Mouse (Mus musculus): Measurements from ENCODE around the gene Bsn.

Bsn gene

GRCm38 (mm10) chr9:108125731-108126130 is 64.5 kb downstream of the Bsn start:
- no peak for DNase-seq (ENCODE audit: low spot score in 2 of 2)

GRCm38 (mm10) chr9:108123916-108124315 is 66.3 kb downstream of the Bsn start:
- no peak for DNase-seq (ENCODE audit: low spot score in 2 of 2)

GRCm38 (mm10) chr9:108121170-108121969 is 68.8 kb downstream of the Bsn start:
- no peak for DNase-seq (ENCODE audit: low spot score in 2 of 2)

- no peak for DNase-seq (ENCODE audit: low spot score in 2 of 2)
Observed at GRCm38 (mm10) chr9:108120671-108121070, 69.5 kb downstream of the Bsn start.

- DNase-seq (ENCODE audit: low spot score in 2 of 2): no peak
Observed at GRCm38 (mm10) chr9:108119891-108120411, 70.2 kb downstream of the Bsn start.

- DNase-seq (ENCODE audit: low spot score in 2 of 2): no peak
Observed at GRCm38 (mm10) chr9:108117143-108117542, 73.0 kb downstream of the Bsn start.

GRCm38 (mm10) chr9:108115290-108116077 is 74.7 kb downstream of the Bsn start:
- no peak for DNase-seq (ENCODE audit: low spot score in 2 of 2)

GRCm38 (mm10) chr9:108112719-108113340 is 77.4 kb downstream of the Bsn start:
- no peak for DNase-seq (ENCODE audit: low spot score in 2 of 2)

- no peak for DNase-seq (ENCODE audit: low spot score in 2 of 2)
Observed at GRCm38 (mm10) chr9:108111593-108112121, 78.5 kb downstream of the Bsn start.

GRCm38 (mm10) chr9:108111101-108111592 is 79.0 kb downstream of the Bsn start:
- peak in 1 of 2 experiments; percentile 29 for DNase-seq (ENCODE audit: low spot score in 2 of 2)

- peak in 1 of 2 experiments; percentile 34 for DNase-seq (ENCODE audit: low spot score in 2 of 2)
Observed at GRCm38 (mm10) chr9:108110160-108110559, 80.0 kb downstream of the Bsn start.

- peak in 1 of 2 experiments; percentile 22 for DNase-seq (ENCODE audit: low spot score in 2 of 2)
Observed at GRCm38 (mm10) chr9:108107867-108108266, 82.3 kb downstream of the Bsn start.

GRCm38 (mm10) chr9:108106090-108106489 is 84.1 kb downstream of the Bsn start:
- peak in 1 of 2 experiments; percentile 40 for DNase-seq (ENCODE audit: low spot score in 2 of 2)

GRCm38 (mm10) chr9:108105549-108105863 is 84.7 kb downstream of the Bsn start:
- DNase-seq (ENCODE audit: low spot score in 2 of 2): peak in 1 of 2 experiments; percentile 22

GRCm38 (mm10) chr9:108104766-108105548 is 85.2 kb downstream of the Bsn start:
- DNase-seq (ENCODE audit: low spot score in 2 of 2): peak; percentile 50 to 63

GRCm38 (mm10) chr9:108099619-108100018 is 90.6 kb downstream of the Bsn start:
- no peak for DNase-seq (ENCODE audit: low spot score in 2 of 2)

GRCm38 (mm10) chr9:108095949-108096712 is 94.1 kb downstream of the Bsn start:
- peak; percentile 47 to 58 for DNase-seq (ENCODE audit: low spot score in 2 of 2)

- peak; percentile 72 to 83 for DNase-seq (ENCODE audit: low spot score in 2 of 2)
Observed at GRCm38 (mm10) chr9:108095518-108095917, 94.7 kb downstream of the Bsn start.

GRCm38 (mm10) chr9:108094998-108095411 is 95.2 kb downstream of the Bsn start:
- peak; percentile 86 to 89 for DNase-seq (ENCODE audit: low spot score in 2 of 2)

Measured in spleen, postnatal 10 days (tissue).